Mouse (Mus musculus): ENCODE measurements around the gene Slc52a3.

DNA sequence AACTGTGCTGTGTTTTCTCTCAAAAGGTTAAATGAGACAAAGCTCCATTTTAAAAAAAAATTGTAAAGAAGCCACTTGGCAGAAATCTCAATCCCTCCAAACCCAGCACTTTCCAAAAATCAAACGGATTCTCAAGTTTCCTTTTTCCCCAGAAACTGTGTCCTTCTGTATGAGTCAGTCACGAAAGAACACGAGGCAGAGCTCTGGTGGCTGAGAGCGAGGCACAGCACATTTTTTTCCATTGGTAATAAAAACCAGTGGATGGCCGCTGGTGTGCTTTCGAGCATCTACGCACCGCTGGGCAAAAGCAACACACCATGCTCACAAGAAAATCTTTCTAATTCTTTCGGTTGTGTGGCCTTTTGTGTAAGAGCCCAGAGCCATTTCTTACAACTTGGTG, 12.3 kb upstream of the Slc52a3 start:
- TF ChIP-seq CTCF (IDR thresholded peaks at IDR 0.05; ENCODE audit: low read depth, low read length) (no peak), EP300 (IDR thresholded peaks at IDR 0.05; ENCODE audit: insufficient read depth, low read depth, low read length) (no peak)

Data from ES-Bruce4 (cell line).